Mouse (Mus musculus) limb, embryonic 12.5 days (tissue): Measurements from ENCODE around the gene Pld5. TPM values are rescaled to one million over a fixed set of nuclear protein-coding genes. Genes with fewer than 3 reads are reported as not detected.
A peak's percentile ranks its signal among the peaks of the same experiment; 100 is the strongest.
"Not testable (repeated sequence)": the region's sequence is repeated elsewhere in the genome, so short reads cannot be mapped to it uniquely, and the experiment has no call there.

Source experiments
- ATAC-seq: fragments of 200-750 bp; cut with Nextera tagmentation; 2 replicates; pipeline ENCODE4 v1.8.0; 2017; ENCODE audit warnings: low read depth, moderate TSS enrichment; ENCODE audit not compliant: insufficient number of reproducible peaks, insufficient read depth, low FRiP score, low TSS enrichment
- H3K27ac ChIP-seq: fragments of 300-500 bp; sonication (generic); 2 replicates; pipeline ENCODE4 v1.5.1; 2016; ENCODE audit warnings: mild to moderate bottlenecking, moderate library complexity
- H3K27me3 ChIP-seq: fragments of 300-500 bp; sonication (generic); 2 replicates; pipeline ENCODE4 v1.6.1; 2016; ENCODE audit warnings: mild to moderate bottlenecking, moderate library complexity
- H3K36me3 ChIP-seq: fragments of 300-500 bp; sonication (generic); 2 replicates; pipeline ENCODE4 v1.6.1; 2016; ENCODE audit warnings: mild to moderate bottlenecking, moderate library complexity
- H3K4me1 ChIP-seq: fragments of 300-500 bp; sonication (generic); replicated peaks from 2 replicates; pipeline ENCODE4 v1.6.1; 2016
- H3K4me2 ChIP-seq: fragments of 300-500 bp; sonication (generic); 2 replicates; pipeline ENCODE4 v1.6.1; 2016; ENCODE audit warnings: mild to moderate bottlenecking, moderate library complexity
- H3K4me3 ChIP-seq: fragments of 300-500 bp; sonication (generic); replicated peaks from 2 replicates; pipeline ENCODE4 v1.5.1; 2016; ENCODE audit warnings: mild to moderate bottlenecking
- H3K9ac ChIP-seq: fragments of 300-500 bp; sonication (generic); replicated peaks from 2 replicates; pipeline ENCODE4 v1.6.1; 2016; ENCODE audit warnings: mild to moderate bottlenecking, moderate library complexity
- H3K9me3 ChIP-seq: fragments of 300-500 bp; sonication (generic); 2 replicates; pipeline ENCODE4 v1.6.1; 2016; ENCODE audit warnings: mild to moderate bottlenecking, moderate library complexity
- WGBS: fragments of 180-500 bp; shearing (Covaris S2); methylation state at CpG from one replicate; pipeline ENCODE4 v1.1.7; 2016; 5-methylcytosine and 5-hydroxymethylcytosine counted together
- polyA plus RNA-seq: library from polyadenylated mRNA; unstranded; fragments of >200 nt; fragmentation: Nextera tagmentation; extraction: Ambion mirVana; gene quantifications from 2 replicates; pipeline ENCODE4 v1.2.1, GENCODE M21; 2016

Pld5 gene
- polyA plus RNA-seq, 1 experiment from 2014 or later = 0.48 TPM

DNA sequence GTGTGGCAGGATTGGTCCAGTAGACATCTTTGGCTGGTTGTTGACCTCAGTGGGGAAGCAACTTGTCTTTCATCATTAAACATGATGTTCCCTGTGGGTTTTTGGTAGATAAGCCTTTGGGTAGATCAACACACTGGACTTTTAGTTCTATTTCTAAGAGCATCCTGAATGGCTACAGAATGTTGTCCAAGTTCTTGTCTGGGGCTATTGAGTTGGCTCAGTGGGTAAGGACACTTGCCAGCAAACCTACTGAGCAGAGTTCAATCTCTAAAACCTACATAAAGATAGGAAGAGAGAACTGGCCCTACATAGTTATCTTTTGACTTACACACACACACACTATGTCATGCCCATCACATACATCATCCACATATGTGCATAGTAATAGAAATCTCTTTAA is 264.0 kb downstream of the Pld5 start:
- Histone ChIP-seq H3K4me2 (no peak overlapping the region), H3K9ac (no peak overlapping the region), H3K27ac (no peak overlapping the region), H3K4me3 (no peak overlapping the region), H3K27me3 (no peaks in the 10 kb centered on the region), H3K9me3 (no peaks in the 10 kb centered on the region), H3K4me1 (no peaks in the 10 kb centered on the region), H3K36me3 (no peaks in the 10 kb centered on the region)
- no peak for ATAC-seq

GRCm38 (mm10) chr1:176008411-176008810 is 266.7 kb downstream of the Pld5 start:
- Histone ChIP-seq H3K4me2 (no peak overlapping the region), H3K9me3 (no peaks in the 10 kb centered on the region), H3K27ac (no peak overlapping the region), H3K4me1 (no peaks in the 10 kb centered on the region), H3K9ac (no peak overlapping the region), H3K4me3 (no peak overlapping the region), H3K36me3 (no peaks in the 10 kb centered on the region), H3K27me3 (no peaks in the 10 kb centered on the region)
- ATAC-seq = no peak
- 76% methylated on average over 2 of the region's 2 CpGs for WGBS

DNA sequence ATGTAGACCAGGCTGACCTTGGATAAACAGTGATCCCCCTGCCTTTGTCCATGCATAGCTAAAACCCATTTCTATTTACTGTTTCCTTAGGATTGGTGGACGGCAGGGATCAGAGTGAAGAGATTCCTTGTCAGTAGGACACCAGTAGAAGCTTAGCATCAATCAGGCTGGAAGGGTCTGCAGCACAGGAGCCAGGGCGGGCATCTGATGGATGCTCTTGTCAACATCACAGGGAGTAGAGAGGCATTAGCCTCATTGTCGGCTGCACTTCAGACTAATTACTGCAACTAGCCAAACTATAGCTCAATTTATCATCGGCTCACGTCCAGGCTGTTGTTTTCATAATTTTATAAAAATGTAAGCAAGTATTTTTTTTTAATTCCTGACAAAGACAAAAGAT is 274.5 kb downstream of the Pld5 start:
- H3K36me3 ChIP-seq = no peaks in the 10 kb centered on the region
- no peaks in the 10 kb centered on the region for H3K4me1 ChIP-seq
- no peak overlapping the region for H3K27ac ChIP-seq
- WGBS = 52% methylated on average over 5 of the region's 5 CpGs
- H3K9me3 ChIP-seq = no peaks in the 10 kb centered on the region
- H3K4me2 ChIP-seq = no peak overlapping the region
- H3K9ac ChIP-seq = no peak overlapping the region
- no peak for ATAC-seq
- H3K4me3 ChIP-seq = no peak overlapping the region
- H3K27me3 ChIP-seq = no peaks in the 10 kb centered on the region

GRCm38 (mm10) chr1:175997076-175997651 is 277.9 kb downstream of the Pld5 start:
- no peaks in the 10 kb centered on the region for H3K27me3 ChIP-seq
- H3K36me3 ChIP-seq = no peaks in the 10 kb centered on the region
- no peak for ATAC-seq
- no peak overlapping the region for H3K4me2 ChIP-seq
- no peaks in the 10 kb centered on the region for H3K4me1 ChIP-seq
- H3K4me3 ChIP-seq = no peak overlapping the region
- no peaks in the 10 kb centered on the region for H3K9me3 ChIP-seq
- no peak overlapping the region for H3K27ac ChIP-seq
- H3K9ac ChIP-seq = no peak overlapping the region
- 79% methylated on average over 7 of the region's 7 CpGs for WGBS

DNA sequence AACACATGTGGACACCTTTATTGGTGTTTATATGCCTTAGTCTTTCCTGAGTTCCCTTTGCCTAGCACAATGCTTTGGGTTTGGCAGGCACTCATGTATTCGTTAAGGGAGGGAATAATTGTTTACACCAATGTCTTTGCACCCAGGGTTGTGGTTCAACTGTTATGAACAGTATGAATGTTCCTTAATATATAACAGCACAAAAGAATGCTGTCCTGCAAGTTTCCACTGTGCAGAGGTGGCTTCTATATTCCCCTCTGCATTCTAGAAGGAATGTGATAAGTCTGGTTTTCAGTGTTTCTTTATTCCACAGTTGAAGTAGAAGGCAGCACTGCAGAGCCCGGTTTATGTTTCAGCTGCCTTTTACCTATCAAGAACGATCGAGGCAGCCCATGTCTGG is 286.2 kb downstream of the Pld5 start:
- Histone ChIP-seq H3K4me2 (no peak overlapping the region), H3K27ac (no peak overlapping the region), H3K4me3 (no peak overlapping the region), H3K27me3 (no peaks in the 10 kb centered on the region), H3K9me3 (no peaks in the 10 kb centered on the region), H3K4me1 (no peaks in the 10 kb centered on the region), H3K9ac (no peak overlapping the region), H3K36me3 (no peaks in the 10 kb centered on the region)
- WGBS = 83% methylated on average over 4 of the region's 4 CpGs
- no peak for ATAC-seq

DNA sequence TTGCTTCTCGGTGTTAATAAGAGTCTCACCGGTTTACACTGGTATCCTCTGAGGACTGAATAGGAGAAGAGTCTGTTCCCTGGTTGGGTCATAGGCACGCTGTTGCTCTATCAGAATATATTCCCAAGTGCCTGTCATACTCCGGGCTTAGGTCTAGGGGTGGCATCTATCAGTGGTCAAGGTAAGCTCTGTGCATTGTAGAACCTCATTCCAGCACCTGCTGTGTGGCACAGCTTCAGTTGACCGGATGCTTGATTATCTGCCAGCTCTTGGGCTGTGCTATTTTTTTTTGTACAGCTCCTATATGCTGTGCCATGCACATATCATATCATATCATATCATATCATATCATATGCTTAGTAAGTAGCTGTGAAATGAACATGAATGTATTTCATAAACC is 286.7 kb downstream of the Pld5 start:
- Histone ChIP-seq H3K27me3 (no peaks in the 10 kb centered on the region), H3K27ac (no peak overlapping the region), H3K9me3 (no peaks in the 10 kb centered on the region), H3K4me2 (no peak overlapping the region), H3K9ac (no peak overlapping the region), H3K36me3 (no peaks in the 10 kb centered on the region), H3K4me1 (no peaks in the 10 kb centered on the region), H3K4me3 (no peak overlapping the region)
- no peak for ATAC-seq
- 93% methylated on average over 5 of the region's 5 CpGs for WGBS

GRCm38 (mm10) chr1:175979014-175979413 is 296.1 kb downstream of the Pld5 start, which contains the start of gene Rbm8a2:
TSS of gene Rbm8a2 (minus strand) at chr1:175979114.
- H3K9ac ChIP-seq, ATAC-seq, H3K36me3 ChIP-seq, H3K27ac ChIP-seq, H3K4me1 ChIP-seq, H3K9me3 ChIP-seq, H3K4me2 ChIP-seq, H3K4me3 ChIP-seq, H3K27me3 ChIP-seq: not testable (repeated sequence)
- WGBS = 94% methylated on average over 7 of the region's 7 CpGs

- no peak for ATAC-seq
- H3K4me1 ChIP-seq = no peaks in the 10 kb centered on the region
- H3K9me3 ChIP-seq = no peaks in the 10 kb centered on the region
- no peak overlapping the region for H3K4me3 ChIP-seq
- H3K27me3 ChIP-seq = no peaks in the 10 kb centered on the region
- H3K27ac ChIP-seq = no peak overlapping the region
- H3K4me2 ChIP-seq = no peak overlapping the region
- no peaks in the 10 kb centered on the region for H3K36me3 ChIP-seq
- 90% methylated on average over 5 of the region's 5 CpGs for WGBS
- no peak overlapping the region for H3K9ac ChIP-seq
These were observed 304.4 kb downstream of the Pld5 start for GRCm38 (mm10) chr1:175970710-175971109.

- no peak for ATAC-seq
- Histone ChIP-seq H3K4me3 (no peak overlapping the region), H3K36me3 (no peaks in the 10 kb centered on the region), H3K27me3 (no peaks in the 10 kb centered on the region), H3K9me3 (no peaks in the 10 kb centered on the region), H3K9ac (no peak overlapping the region), H3K4me2 (no peak overlapping the region), H3K27ac (no peak overlapping the region), H3K4me1 (no peaks in the 10 kb centered on the region)
- WGBS = 83% methylated on average over 5 of the region's 5 CpGs
These were observed 307.9 kb downstream of the Pld5 start for GRCm38 (mm10) chr1:175967004-175967745.

DNA sequence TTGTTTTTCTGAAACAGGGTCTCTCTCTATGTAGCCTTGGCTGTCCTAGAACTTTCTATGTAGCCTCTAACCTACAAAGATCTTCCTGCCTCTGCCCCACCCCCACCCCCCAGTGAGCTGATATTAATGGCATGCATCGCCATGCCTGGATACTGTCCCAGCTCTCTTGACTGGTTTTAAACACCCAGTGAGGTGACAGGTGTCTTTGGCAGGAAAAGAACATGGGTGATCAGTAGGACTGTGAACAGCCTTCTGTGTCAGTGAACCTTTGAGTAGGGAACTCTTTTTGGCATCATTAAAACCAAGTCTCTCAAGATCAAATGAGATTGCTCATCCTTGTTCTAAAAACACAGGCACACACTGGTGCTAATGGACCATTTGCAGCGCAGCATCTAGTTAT is 313.3 kb downstream of the Pld5 start:
- Histone ChIP-seq H3K36me3 (no peaks in the 10 kb centered on the region), H3K9ac (no peak overlapping the region), H3K4me2 (no peak overlapping the region), H3K27ac (no peak overlapping the region), H3K9me3 (no peaks in the 10 kb centered on the region), H3K4me3 (no peak overlapping the region), H3K27me3 (no peaks in the 10 kb centered on the region), H3K4me1 (no peaks in the 10 kb centered on the region)
- WGBS = 82% methylated on average over 2 of the region's 2 CpGs
- ATAC-seq = no peak

GRCm38 (mm10) chr1:175950851-175951250 is 324.3 kb downstream of the Pld5 start:
- H3K36me3 ChIP-seq = no peaks in the 10 kb centered on the region
- WGBS = 84% methylated on average over 2 of the region's 2 CpGs
- ATAC-seq = no peak
- no peak overlapping the region for H3K4me2 ChIP-seq
- no peaks in the 10 kb centered on the region for H3K27me3 ChIP-seq
- no peaks in the 10 kb centered on the region for H3K9me3 ChIP-seq
- H3K9ac ChIP-seq = no peak overlapping the region
- no peak overlapping the region for H3K27ac ChIP-seq
- no peaks in the 10 kb centered on the region for H3K4me1 ChIP-seq
- no peak overlapping the region for H3K4me3 ChIP-seq

GRCm38 (mm10) chr1:175950421-175950820 is 324.7 kb downstream of the Pld5 start:
- Histone ChIP-seq H3K4me2 (no peak overlapping the region), H3K27ac (no peak overlapping the region), H3K27me3 (no peaks in the 10 kb centered on the region), H3K9ac (no peak overlapping the region), H3K4me3 (no peak overlapping the region), H3K4me1 (no peaks in the 10 kb centered on the region), H3K36me3 (no peaks in the 10 kb centered on the region), H3K9me3 (no peaks in the 10 kb centered on the region)
- ATAC-seq = 0 out of 2 replicates have a peak, but pooled peaks have one; percentile 42
- WGBS = 32% methylated on average over 3 of the region's 3 CpGs
